In genomic region chr2:26566221-26566620, GRCm38 (mm10) we compare ENCODE assay signal across 1 mouse cellular context.
TF ChIP-seq lines count a peak whose summit lies in the region.

No protein-coding gene starts in this region.

TF ChIP-seq in CH12.LX, 34 proteins besides CTCF, POLR2A, EP300 and RAD21:
- TF ChIP-seq ZC3H11A (IDR thresholded peaks at IDR 0.05; ENCODE audit: low read depth, low read length): peak; percentile 79
- TF ChIP-seq RCOR1 (conservative IDR thresholded peaks at IDR 0.05; ENCODE audit: low read depth, low read length): no peak
- peak; percentile 51; the same call in 1 of the 2 replicates for TF ChIP-seq IRF4 (IDR thresholded peaks at IDR 0.05; ENCODE audit: low read depth, low read length)
- TF ChIP-seq ZNF384 (IDR thresholded peaks at IDR 0.05; ENCODE audit: low read depth, low read length): no peak
- no peak for TF ChIP-seq JUN (IDR thresholded peaks at IDR 0.05; ENCODE audit: insufficient read depth, low read depth, low read length)
- TF ChIP-seq UBTF (IDR thresholded peaks at IDR 0.05; ENCODE audit: low read depth, low read length): no peak
- no peak for TF ChIP-seq MAZ (IDR thresholded peaks at IDR 0.05; ENCODE audit: low read depth, low read length)
- peak; percentile 45 for TF ChIP-seq MAX (IDR thresholded peaks at IDR 0.05; ENCODE audit: low read length)
- TF ChIP-seq TCF12 (IDR thresholded peaks at IDR 0.05; ENCODE audit: low read depth, low read length): peak; percentile 55; the same call in 1 of the 2 replicates
- TF ChIP-seq BHLHE40 (IDR thresholded peaks at IDR 0.05; ENCODE audit: low read depth, low read length): no peak
- no peak for TF ChIP-seq MEF2A (IDR thresholded peaks at IDR 0.05; ENCODE audit: borderline replicate concordance, low read depth, low read length)
- no peak for TF ChIP-seq SIN3A (IDR thresholded peaks at IDR 0.05; ENCODE audit: low read length)
- TF ChIP-seq ELF1 (IDR thresholded peaks at IDR 0.05; ENCODE audit: low read depth, low read length): peak; percentile 50; the same call in 1 of the 2 replicates
- TF ChIP-seq ZMIZ1 (IDR thresholded peaks at IDR 0.05; ENCODE audit: low read depth, low read length): no peak
- no peak for TF ChIP-seq POLR2AphosphoS2 (IDR thresholded peaks at IDR 0.05; ENCODE audit: low read depth, low read length)
- peak; percentile 96 for TF ChIP-seq SMC3 (IDR thresholded peaks at IDR 0.05; ENCODE audit: low read depth, low read length)
- no peak for TF ChIP-seq MAFK (IDR thresholded peaks at IDR 0.05; ENCODE audit: insufficient replicate concordance, low read length)
- TF ChIP-seq ZKSCAN1 (IDR thresholded peaks at IDR 0.05; ENCODE audit: borderline replicate concordance, low read depth, low read length): no peak
- TF ChIP-seq PAX5 (IDR thresholded peaks at IDR 0.05; ENCODE audit: low read length): no peak
- TF ChIP-seq HCFC1 (IDR thresholded peaks at IDR 0.05; ENCODE audit: low read depth, low read length): peak; percentile 30; the same call in 1 of the 2 replicates
